Mouse (Mus musculus) kidney, embryonic 14.5 days (tissue): ENCODE measurements around the gene Hoxa4. TPM values are rescaled to one million over a fixed set of nuclear protein-coding genes. Genes with fewer than 3 reads are reported as not detected.

Experiments used
- ATAC-seq: fragments of 200-750 bp; cut with Nextera tagmentation; 2 replicates; pipeline ENCODE4 v1.8.0; 2017; ENCODE audit warnings: moderate number of reproducible peaks, mild to moderate bottlenecking, moderate TSS enrichment, moderate library complexity; ENCODE audit not compliant: low FRiP score, low TSS enrichment
- H3K27ac ChIP-seq: fragments of 300-500 bp; sonication (generic); 2 replicates; pipeline ENCODE4 v1.5.1; 2014; ENCODE audit warnings: low read depth, mild to moderate bottlenecking, low read length, moderate library complexity, mixed read lengths
- H3K27me3 ChIP-seq: fragments of 300-500 bp; sonication (generic); 2 replicates; pipeline ENCODE4 v1.6.1; 2014; ENCODE audit warnings: mild to moderate bottlenecking, low read length; ENCODE audit not compliant: control insufficient read depth, insufficient read depth
- H3K36me3 ChIP-seq: fragments of 300-500 bp; sonication (generic); 2 replicates; pipeline ENCODE4 v1.6.1; 2014; ENCODE audit warnings: low read length, mixed read lengths; ENCODE audit not compliant: control insufficient read depth, insufficient read depth
- H3K4me1 ChIP-seq: fragments of 300-500 bp; sonication (generic); 2 replicates; pipeline ENCODE4 v1.6.1; 2014; ENCODE audit warnings: low read length, mixed read lengths; ENCODE audit not compliant: control insufficient read depth, insufficient read depth
- H3K4me2 ChIP-seq: fragments of 300-500 bp; sonication (generic); replicated peaks from 2 replicates; pipeline ENCODE4 v1.6.1; 2014; ENCODE audit warnings: low read depth, mild to moderate bottlenecking, low read length
- H3K4me3 ChIP-seq: fragments of 300-500 bp; sonication (generic); 2 replicates; pipeline ENCODE4 v1.5.1; 2014; ENCODE audit warnings: mild to moderate bottlenecking, low read length
- H3K9ac ChIP-seq: fragments of 300-500 bp; sonication (generic); 2 replicates; pipeline ENCODE4 v1.6.1; 2014; ENCODE audit warnings: low read depth, mild to moderate bottlenecking, low read length, moderate library complexity
- H3K9me3 ChIP-seq: fragments of 300-500 bp; sonication (generic); 2 replicates; pipeline ENCODE4 v1.6.1; 2016; ENCODE audit warnings: low read length; ENCODE audit not compliant: control insufficient read depth
- WGBS: fragments of 180-500 bp; shearing (Covaris S2); extraction: QIAGEN DNeasy Blood & Tissue Kit; methylation state at CpG from one replicate; pipeline ENCODE4 v1.1.7; 2014; 5-methylcytosine and 5-hydroxymethylcytosine counted together
- polyA plus RNA-seq: library from polyadenylated mRNA; unstranded; fragments of >200 nt; fragmentation: Nextera tagmentation; extraction: Ambion mirVana; gene quantifications from 2 replicates; pipeline ENCODE4 v1.2.1, GENCODE M21; 2014

The Hoxa4 gene
- polyA plus RNA-seq, 1 experiment from 2014 or later, result 3.1 TPM

- H3K4me2 ChIP-seq, result peak overlapping the region; percentile 97
- WGBS, result under 1% methylated on average over 45 of the region's 55 CpGs
- H3K9ac ChIP-seq, result peak overlapping the region; percentile 88
- H3K27ac ChIP-seq, result peak overlapping the region; percentile 89
- ATAC-seq, result peak; percentile 73
- H3K4me1 ChIP-seq, result peaks cover 68% of the 10 kb centered on the region
- H3K9me3 ChIP-seq, result no peaks in the 10 kb centered on the region
- peak overlapping the region; percentile 57 for H3K4me3 ChIP-seq
- peaks cover 8% of the 10 kb centered on the region; the same call in 1 of the 2 replicates for H3K36me3 ChIP-seq
- no peaks in the 10 kb centered on the region for H3K27me3 ChIP-seq
These were observed 452 bp upstream of the Hoxa4 start for GRCm38 (mm10) chr6:52191860-52192550.

GRCm38 (mm10) chr6:52190410-52190809 is 1.1 kb downstream of the Hoxa4 start:
- no peak for ATAC-seq
- 2% methylated on average over 23 of the region's 23 CpGs for WGBS
- H3K4me1 ChIP-seq, result peaks cover 65% of the 10 kb centered on the region

GRCm38 (mm10) chr6:52189909-52190308 is 1.6 kb downstream of the Hoxa4 start:
- H3K4me3 ChIP-seq, result peak overlapping the region; percentile 57; the same call in 1 of the 2 replicates
- 19% methylated on average over 8 of the region's 8 CpGs for WGBS
- H3K4me2 ChIP-seq, result peak overlapping the region; percentile 97
- peak overlapping the region; percentile 88 for H3K9ac ChIP-seq
- H3K4me1 ChIP-seq, result peaks cover 66% of the 10 kb centered on the region
- peak overlapping the region; percentile 95 for H3K27ac ChIP-seq
- H3K36me3 ChIP-seq, result peaks cover 20% of the 10 kb centered on the region; the same call in 1 of the 2 replicates
- H3K27me3 ChIP-seq, result no peaks in the 10 kb centered on the region
- no peak for ATAC-seq
- no peaks in the 10 kb centered on the region for H3K9me3 ChIP-seq

More at GRCm38 (mm10) chr6:52190410-52190809, 1.1 kb downstream of the Hoxa4 start:
- Histone ChIP-seq H3K9me3 (no peaks in the 10 kb centered on the region), H3K27me3 (no peaks in the 10 kb centered on the region), H3K27ac (peak overlapping the region; percentile 95), H3K36me3 (peaks cover 20% of the 10 kb centered on the region; the same call in 1 of the 2 replicates), H3K4me2 (peak overlapping the region; percentile 97), H3K4me3 (peak overlapping the region; percentile 57), H3K9ac (peak overlapping the region; percentile 88)

- H3K27me3 ChIP-seq, result no peaks in the 10 kb centered on the region
- no peaks in the 10 kb centered on the region for H3K9me3 ChIP-seq
- H3K4me2 ChIP-seq, result 0 out of 2 replicates have a peak overlapping the region, but pooled peaks have one; percentile 1
- WGBS, result 25% methylated on average over 5 of the region's 5 CpGs
- peak overlapping the region; percentile 95; the same call in 1 of the 2 replicates for H3K27ac ChIP-seq
- H3K36me3 ChIP-seq, result peaks cover 20% of the 10 kb centered on the region; the same call in 1 of the 2 replicates
- H3K4me1 ChIP-seq, result peaks cover 66% of the 10 kb centered on the region
- no peak overlapping the region for H3K9ac ChIP-seq
- no peak for ATAC-seq
- no peak overlapping the region for H3K4me3 ChIP-seq
These were observed 2.4 kb downstream of the Hoxa4 start for GRCm38 (mm10) chr6:52189172-52189591.

- Histone ChIP-seq H3K9ac (no peak overlapping the region), H3K4me1 (peaks cover 72% of the 10 kb centered on the region), H3K27ac (peak overlapping the region; percentile 24; the same call in 1 of the 2 replicates), H3K27me3 (no peaks in the 10 kb centered on the region), H3K36me3 (peaks cover 24% of the 10 kb centered on the region; the same call in 1 of the 2 replicates), H3K9me3 (no peaks in the 10 kb centered on the region), H3K4me2 (no peak overlapping the region), H3K4me3 (no peak overlapping the region)
- ATAC-seq, result no peak
- WGBS, result 64% methylated on average over 1 of the region's 1 CpGs
These were observed 5.1 kb downstream of the Hoxa4 start for GRCm38 (mm10) chr6:52186500-52186899.

- H3K4me3 ChIP-seq, result no peak overlapping the region
- H3K4me1 ChIP-seq, result peaks cover 79% of the 10 kb centered on the region
- no peak for ATAC-seq
- H3K27me3 ChIP-seq, result no peaks in the 10 kb centered on the region
- peaks cover 29% of the 10 kb centered on the region; the same call in 1 of the 2 replicates for H3K36me3 ChIP-seq
- H3K4me2 ChIP-seq, result peak overlapping the region; percentile 25; the same call in 1 of the 2 replicates
- no peaks in the 10 kb centered on the region for H3K9me3 ChIP-seq
- WGBS, result 30% methylated on average over 3 of the region's 3 CpGs
- peak overlapping the region; percentile 94; the same call in 1 of the 2 replicates for H3K27ac ChIP-seq
- H3K9ac ChIP-seq, result peak overlapping the region; percentile 24; the same call in 1 of the 2 replicates
These were observed 5.7 kb downstream of the Hoxa4 start for GRCm38 (mm10) chr6:52185834-52186233.

- ATAC-seq, result no peak
- Histone ChIP-seq H3K9ac (peak overlapping the region; percentile 24; the same call in 1 of the 2 replicates), H3K27ac (peak overlapping the region; percentile 94; the same call in 1 of the 2 replicates), H3K27me3 (no peaks in the 10 kb centered on the region), H3K4me3 (no peak overlapping the region), H3K4me1 (peaks cover 79% of the 10 kb centered on the region), H3K36me3 (peaks cover 29% of the 10 kb centered on the region; the same call in 1 of the 2 replicates), H3K4me2 (peak overlapping the region; percentile 25), H3K9me3 (no peaks in the 10 kb centered on the region)
- 2% methylated on average over 19 of the region's 19 CpGs for WGBS
These were observed 6.3 kb downstream of the Hoxa4 start for GRCm38 (mm10) chr6:52185222-52185621.

GRCm38 (mm10) chr6:52184668-52185067 is 6.9 kb downstream of the Hoxa4 start:
- peaks cover 26% of the 10 kb centered on the region; the same call in 1 of the 2 replicates for H3K36me3 ChIP-seq
- H3K4me2 ChIP-seq, result peak overlapping the region; percentile 25; the same call in 1 of the 2 replicates
- H3K9me3 ChIP-seq, result no peaks in the 10 kb centered on the region
- H3K27ac ChIP-seq, result peak overlapping the region; percentile 94
- H3K9ac ChIP-seq, result peak overlapping the region; percentile 13; the same call in 1 of the 2 replicates
- H3K27me3 ChIP-seq, result no peaks in the 10 kb centered on the region
- 21% methylated on average over 6 of the region's 6 CpGs for WGBS
- no peak overlapping the region for H3K4me3 ChIP-seq
- ATAC-seq, result no peak
- H3K4me1 ChIP-seq, result peaks cover 79% of the 10 kb centered on the region
